Comparison of ENCODE assay signal across 24 mouse cellular contexts in genomic region chr9:12341453-12341852, GRCm38 (mm10).
DNase-seq lines count a peak whose midpoint lies in the region; ATAC-seq and TF ChIP-seq lines count a peak whose summit lies in the region.
"Had no signal": no experiment of that assay in that cellular context is flagged by ENCODE, and none has a peak within 500 bp of the region (broad histone marks: within the 10 kb centered on the region; RNA-seq: fewer than 3 reads in every experiment).

No protein-coding gene starts in this region.

- H3K27ac ChIP-seq in hindbrain, embryonic 11.5 days (ENCODE audit: low read depth, low read length) = no peak overlapping the region
- H3K27ac ChIP-seq in hindbrain, postnatal 0 days = no peak overlapping the region
- H3K27ac ChIP-seq in limb, embryonic 13.5 days = no peak overlapping the region
- H3K27ac ChIP-seq in limb, embryonic 10.5 days = no peak overlapping the region
- H3K27ac ChIP-seq in neural tube, embryonic 12.5 days = no peak overlapping the region
- H3K27ac ChIP-seq: embryonic facial prominence, embryonic 15.5 days; macrophage had no signal

- peak; percentile 0 for DNase-seq in hindbrain, embryonic 11.5 days (ENCODE audit: low spot score)
- DNase-seq in hindbrain, postnatal 0 days (ENCODE audit: low spot score) = no peak
- DNase-seq in limb, embryonic 10.5 days (ENCODE audit: low spot score) = no peak
- DNase-seq in neural tube, embryonic 10.5 days (ENCODE audit: extremely low spot score, low spot score) = no peak
- DNase-seq: adrenal gland, adult 2 months; cerebellum, adult 11 months; cerebellum, adult 9-11 months; gastrocnemius, postnatal 10 days; heart, postnatal 10 days; kidney, postnatal 36 days; layer of hippocampus, adult 9-11 months; liver, postnatal 0 days; retina, postnatal 1 day; right cerebral cortex, postnatal 25 days; spleen, adult 18-20 months; thymus, postnatal 25 days had no signal

- no peaks in the 10 kb centered on the region for H3K36me3 ChIP-seq in hindbrain, embryonic 11.5 days (ENCODE audit: control insufficient read depth, insufficient read depth, low read length)
- no peaks in the 10 kb centered on the region for H3K36me3 ChIP-seq in hindbrain, postnatal 0 days (ENCODE audit: insufficient read depth, low read length)
- no peaks in the 10 kb centered on the region for H3K36me3 ChIP-seq in limb, embryonic 13.5 days
- no peaks in the 10 kb centered on the region for H3K36me3 ChIP-seq in limb, embryonic 10.5 days
- H3K36me3 ChIP-seq in neural tube, embryonic 12.5 days = no peaks in the 10 kb centered on the region
- H3K36me3 ChIP-seq: embryonic facial prominence, embryonic 15.5 days had no signal

- ATAC-seq in hindbrain, embryonic 11.5 days (ENCODE audit: low FRiP score) = peak; percentile 71
- ATAC-seq in hindbrain, postnatal 0 days = no peak
- peak; percentile 51; the same call in 1 of the 2 replicates for ATAC-seq in limb, embryonic 13.5 days (ENCODE audit: low FRiP score, low read depth)
- 0 out of 2 replicates have a peak, but pooled peaks have one; percentile 37 for ATAC-seq in neural tube, embryonic 12.5 days (ENCODE audit: low FRiP score, low read depth)
- ATAC-seq: intestine, postnatal 0 days; liver, postnatal 0 days; lung, postnatal 0 days had no signal

- TF ChIP-seq CTCF in hindbrain, postnatal 0 days (IDR thresholded peaks at IDR 0.05; ENCODE audit: low read depth) = no peak

- no peak overlapping the region for H3K9ac ChIP-seq in hindbrain, embryonic 11.5 days (ENCODE audit: low read depth, low read length)
- H3K9ac ChIP-seq in hindbrain, postnatal 0 days (replicated peaks; ENCODE audit: low read length) = no peak overlapping the region
- no peak overlapping the region for H3K9ac ChIP-seq in limb, embryonic 13.5 days
- no peak overlapping the region for H3K9ac ChIP-seq in neural tube, embryonic 12.5 days
- H3K9ac ChIP-seq: embryonic facial prominence, embryonic 15.5 days; liver, postnatal 0 days had no signal

- no peaks in the 10 kb centered on the region for H3K4me1 ChIP-seq in hindbrain, embryonic 11.5 days (replicated peaks; ENCODE audit: control insufficient read depth, insufficient read depth, low read length)
- no peaks in the 10 kb centered on the region for H3K4me1 ChIP-seq in hindbrain, postnatal 0 days (ENCODE audit: insufficient read depth, low read length)
- no peaks in the 10 kb centered on the region for H3K4me1 ChIP-seq in limb, embryonic 13.5 days
- H3K4me1 ChIP-seq in limb, embryonic 10.5 days = peaks cover 3% of the 10 kb centered on the region
- H3K4me1 ChIP-seq in neural tube, embryonic 12.5 days = no peaks in the 10 kb centered on the region
- H3K4me1 ChIP-seq: embryonic facial prominence, embryonic 15.5 days had no signal

- WGBS in hindbrain, embryonic 11.5 days = 74% methylated on average over 4 of the region's 4 CpGs
- 87% methylated on average over 4 of the region's 4 CpGs for WGBS in hindbrain, postnatal 0 days
- WGBS in limb, embryonic 13.5 days = 80% methylated on average over 4 of the region's 4 CpGs
- WGBS in limb, embryonic 10.5 days = 95% methylated on average over 4 of the region's 4 CpGs
- WGBS in neural tube, embryonic 12.5 days = 83% methylated on average over 4 of the region's 4 CpGs

- H3K4me3 ChIP-seq in hindbrain, embryonic 11.5 days (ENCODE audit: low read depth, low read length) = no peak overlapping the region
- no peak overlapping the region for H3K4me3 ChIP-seq in hindbrain, postnatal 0 days (ENCODE audit: low read length)
- no peak overlapping the region for H3K4me3 ChIP-seq in limb, embryonic 13.5 days
- H3K4me3 ChIP-seq in limb, embryonic 10.5 days = no peak overlapping the region
- no peak overlapping the region for H3K4me3 ChIP-seq in neural tube, embryonic 12.5 days
- H3K4me3 ChIP-seq: embryonic facial prominence, embryonic 15.5 days had no signal

- no peaks in the 10 kb centered on the region for H3K27me3 ChIP-seq in hindbrain, embryonic 11.5 days (ENCODE audit: control insufficient read depth, insufficient read depth, low read length)
- no peaks in the 10 kb centered on the region for H3K27me3 ChIP-seq in hindbrain, postnatal 0 days (ENCODE audit: insufficient read depth, low read length)
- H3K27me3 ChIP-seq in limb, embryonic 13.5 days = no peaks in the 10 kb centered on the region
- H3K27me3 ChIP-seq in limb, embryonic 10.5 days (ENCODE audit: low read depth, poor library complexity, severe bottlenecking) = no peaks in the 10 kb centered on the region
- H3K27me3 ChIP-seq in neural tube, embryonic 12.5 days (replicated peaks) = no peaks in the 10 kb centered on the region
- H3K27me3 ChIP-seq: embryonic facial prominence, embryonic 15.5 days had no signal

- H3K4me2 ChIP-seq in hindbrain, embryonic 11.5 days (replicated peaks; ENCODE audit: low read depth, low read length) = no peak overlapping the region
- no peak overlapping the region for H3K4me2 ChIP-seq in hindbrain, postnatal 0 days (ENCODE audit: low read depth, low read length)
- no peak overlapping the region for H3K4me2 ChIP-seq in limb, embryonic 13.5 days (replicated peaks)
- no peak overlapping the region for H3K4me2 ChIP-seq in neural tube, embryonic 12.5 days (replicated peaks)
- H3K4me2 ChIP-seq: embryonic facial prominence, embryonic 15.5 days; heart, embryonic 11.5 days; liver, embryonic 11.5 days had no signal

- no peaks in the 10 kb centered on the region for H3K9me3 ChIP-seq in hindbrain, embryonic 11.5 days (ENCODE audit: control insufficient read depth, low read length)
- no peaks in the 10 kb centered on the region for H3K9me3 ChIP-seq in hindbrain, postnatal 0 days (ENCODE audit: low read length)
- H3K9me3 ChIP-seq in limb, embryonic 13.5 days = no peaks in the 10 kb centered on the region
- H3K9me3 ChIP-seq in limb, embryonic 10.5 days (replicated peaks) = no peaks in the 10 kb centered on the region
- no peaks in the 10 kb centered on the region for H3K9me3 ChIP-seq in neural tube, embryonic 12.5 days
- H3K9me3 ChIP-seq: embryonic facial prominence, embryonic 15.5 days had no signal
